In genomic region chr1:115684518-115685368, GRCm38 (mm10) we compare ENCODE assay signal across 8 mouse cellular contexts. TPM values are rescaled to one million over a fixed set of nuclear protein-coding genes. Genes with fewer than 3 reads are reported as not detected.
DNase-seq lines count a peak whose midpoint lies in the region; ATAC-seq and TF ChIP-seq lines count a peak whose summit lies in the region.

Gene Cntnap5a (plus strand): TSS chr1:115684756.

- no peak within 1 kb of the TSS for H3K27ac ChIP-seq in heart, embryonic 13.5 days (replicated peaks)
- no peak within 1 kb of the TSS for H3K27ac ChIP-seq in kidney, postnatal 0 days
- H3K27ac ChIP-seq in liver, embryonic 13.5 days, result no peak within 1 kb of the TSS

- no peaks in the 10 kb centered on the region for H3K36me3 ChIP-seq in heart, embryonic 13.5 days
- no peaks in the 10 kb centered on the region for H3K36me3 ChIP-seq in kidney, postnatal 0 days (ENCODE audit: insufficient read depth, low read length)
- H3K36me3 ChIP-seq in liver, embryonic 13.5 days, result no peaks in the 10 kb centered on the region

- H3K27me3 ChIP-seq in heart, embryonic 13.5 days (replicated peaks), result no peaks in the 10 kb centered on the region
- no peaks in the 10 kb centered on the region for H3K27me3 ChIP-seq in kidney, postnatal 0 days (ENCODE audit: insufficient read depth, low read length)
- no peaks in the 10 kb centered on the region for H3K27me3 ChIP-seq in liver, embryonic 13.5 days

- H3K4me2 ChIP-seq in heart, embryonic 13.5 days, result 0 out of 2 replicates have a peak within 1 kb of the TSS, but pooled peaks have one; percentile 2
- no peak within 1 kb of the TSS for H3K4me2 ChIP-seq in kidney, postnatal 0 days (ENCODE audit: low read length)
- H3K4me2 ChIP-seq in liver, embryonic 13.5 days, result no peak within 1 kb of the TSS

- peak; percentile 3 for DNase-seq in gastrocnemius, adult 18-20 months (ENCODE audit: low spot score)
- no peak for DNase-seq in gastrocnemius, adult 8-10 months (ENCODE audit: low spot score in 2 of 2)
- DNase-seq in embryo, embryonic 11.5 days (ENCODE audit: low read depth, low spot score), result peak; percentile 65
- DNase-seq in kidney, postnatal 0 days (ENCODE audit: low spot score), result peak; percentile 71
- peak; percentile 0 for DNase-seq in liver, embryonic 13.5 days
- DNase-seq in ovary, postnatal 14 days (ENCODE audit: low spot score), result peak; percentile 69
- DNase-seq in spleen, postnatal 36 days (ENCODE audit: low spot score in 2 of 2), result no peak

- no peak within 1 kb of the TSS for H3K9ac ChIP-seq in heart, embryonic 13.5 days
- H3K9ac ChIP-seq in kidney, postnatal 0 days (ENCODE audit: low read depth, low read length), result no peak within 1 kb of the TSS
- no peak within 1 kb of the TSS for H3K9ac ChIP-seq in liver, embryonic 13.5 days

- WGBS in heart, embryonic 13.5 days, result 14% methylated on average over 26 of the region's 26 CpGs
- 14% methylated on average over 25 of the region's 26 CpGs for WGBS in kidney, postnatal 0 days
- 10% methylated on average over 26 of the region's 26 CpGs for WGBS in liver, embryonic 13.5 days (ENCODE audit: insufficient replicate concordance)

- no peak; the same call in 1 of the 2 replicates for TF ChIP-seq CTCF in kidney, postnatal 0 days (IDR thresholded peaks at IDR 0.05; ENCODE audit: low read depth)

- no peak within 1 kb of the TSS for H3K4me3 ChIP-seq in heart, embryonic 13.5 days
- no peak within 1 kb of the TSS for H3K4me3 ChIP-seq in kidney, postnatal 0 days (replicated peaks; ENCODE audit: low read depth, low read length)
- H3K4me3 ChIP-seq in liver, embryonic 13.5 days (replicated peaks), result no peak within 1 kb of the TSS

- H3K9me3 ChIP-seq in heart, embryonic 13.5 days, result no peaks in the 10 kb centered on the region
- no peaks in the 10 kb centered on the region for H3K9me3 ChIP-seq in kidney, postnatal 0 days (replicated peaks; ENCODE audit: low read length)
- no peaks in the 10 kb centered on the region for H3K9me3 ChIP-seq in liver, embryonic 13.5 days (replicated peaks)

- no peak for ATAC-seq in heart, embryonic 13.5 days (ENCODE audit: extremely low read depth, insufficient number of reproducible peaks, low FRiP score, low TSS enrichment)
- peak; percentile 74; the same call in 1 of the 2 replicates for ATAC-seq in kidney, postnatal 0 days (replicated peaks; ENCODE audit: low FRiP score, low read depth)
- ATAC-seq in liver, embryonic 13.5 days (ENCODE audit: low read depth), result no peak

- no peaks in the 10 kb centered on the region for H3K4me1 ChIP-seq in heart, embryonic 13.5 days
- H3K4me1 ChIP-seq in kidney, postnatal 0 days (replicated peaks; ENCODE audit: insufficient read depth, low read length), result no peaks in the 10 kb centered on the region
- no peaks in the 10 kb centered on the region for H3K4me1 ChIP-seq in liver, embryonic 13.5 days (replicated peaks)

RNA-seq across cellular contexts. Expression of gene Cntnap5a, which starts in this region (rescaled TPM):
- total RNA-seq in gastrocnemius, adult 18-20 months (2021), result under 1 TPM in 1 of 2 experiments, not detected in 1; 0.02 TPM
- not detected for total RNA-seq in gastrocnemius, adult 8-10 months (2022)
- polyA plus RNA-seq in heart, embryonic 13.5 days (2015; fragmentation: Nextera tagmentation; extraction: Ambion mirVana), result 0.01 TPM in 2 replicates
- polyA plus RNA-seq in kidney, postnatal 0 days (2015; fragmentation: Nextera tagmentation; extraction: Ambion mirVana), result not detected in 2 replicates
- polyA plus RNA-seq in liver, embryonic 13.5 days (2015; fragmentation: Nextera tagmentation; extraction: Ambion mirVana), result not detected in 2 replicates

Comparison
In these comparisons a context has a peak if more than half of its experiments do, and no peak if none do; other contexts are left out.
1. Peak in DNase-seq in gastrocnemius, adult 18-20 months; RNA of the gene not detected or under 1 TPM.
2. Peak in DNase-seq and ATAC-seq in kidney, postnatal 0 days; RNA of the gene not detected or under 1 TPM.
3. Peak in DNase-seq in liver, embryonic 13.5 days; RNA of the gene not detected or under 1 TPM.
4. DNase-seq: peak in embryo, embryonic 11.5 days (single experiment) and ovary, postnatal 14 days (single experiment); none in gastrocnemius, adult 8-10 months (0 of 2) and spleen, postnatal 36 days (0 of 2).